Mouse (Mus musculus): ENCODE measurements around the gene Plscr3.
"Not testable (repeated sequence)": the region's sequence is repeated elsewhere in the genome, so short reads cannot be mapped to it uniquely, and the experiment has no call there.

Gene Plscr3

DNA sequence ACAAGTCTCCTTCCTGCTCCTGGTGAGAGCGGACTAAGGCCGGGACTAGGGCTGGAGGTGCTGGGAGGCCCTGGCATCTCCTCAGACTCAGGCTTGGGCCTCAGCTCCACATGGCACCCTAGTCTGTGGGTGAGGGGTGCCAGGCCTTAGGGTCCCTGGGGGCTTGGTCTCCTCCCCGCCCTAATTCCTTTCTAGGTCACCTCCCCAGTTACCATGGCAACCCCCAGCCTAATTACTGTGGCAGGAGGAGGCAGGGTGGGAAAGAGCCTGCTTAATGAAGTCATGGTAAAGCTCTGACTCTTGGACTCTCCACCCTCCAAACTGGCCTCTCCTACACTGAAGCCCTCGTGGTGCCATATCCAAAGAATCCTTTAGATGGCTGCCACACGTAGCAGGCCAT, 17.3 kb upstream of the Plscr3 start:
- in situ Hi-C loops (cut with MseI, MboI), result no loop called here

DNA sequence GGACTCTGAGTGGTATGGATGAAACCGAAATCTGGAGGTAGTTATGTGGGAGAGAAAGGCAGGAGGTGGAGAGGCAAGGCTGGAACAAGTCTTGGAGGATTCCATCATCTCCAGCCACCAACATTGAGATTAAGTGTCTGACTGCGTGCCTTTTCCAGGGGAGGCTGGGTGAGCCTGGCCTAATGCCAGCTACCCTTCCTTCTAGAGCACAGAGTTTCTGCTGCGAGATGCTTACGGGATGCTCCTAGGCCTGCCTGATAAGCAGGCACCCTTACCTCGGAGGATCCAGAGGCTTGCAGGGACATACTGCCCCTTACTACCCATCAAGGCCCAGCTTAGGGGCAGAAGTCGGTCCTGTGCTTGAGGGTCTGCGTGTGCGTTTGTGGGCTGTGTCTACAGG, 12.6 kb upstream of the Plscr3 start:
- in situ Hi-C loops (cut with MseI, MboI), result no loop called here

DNA sequence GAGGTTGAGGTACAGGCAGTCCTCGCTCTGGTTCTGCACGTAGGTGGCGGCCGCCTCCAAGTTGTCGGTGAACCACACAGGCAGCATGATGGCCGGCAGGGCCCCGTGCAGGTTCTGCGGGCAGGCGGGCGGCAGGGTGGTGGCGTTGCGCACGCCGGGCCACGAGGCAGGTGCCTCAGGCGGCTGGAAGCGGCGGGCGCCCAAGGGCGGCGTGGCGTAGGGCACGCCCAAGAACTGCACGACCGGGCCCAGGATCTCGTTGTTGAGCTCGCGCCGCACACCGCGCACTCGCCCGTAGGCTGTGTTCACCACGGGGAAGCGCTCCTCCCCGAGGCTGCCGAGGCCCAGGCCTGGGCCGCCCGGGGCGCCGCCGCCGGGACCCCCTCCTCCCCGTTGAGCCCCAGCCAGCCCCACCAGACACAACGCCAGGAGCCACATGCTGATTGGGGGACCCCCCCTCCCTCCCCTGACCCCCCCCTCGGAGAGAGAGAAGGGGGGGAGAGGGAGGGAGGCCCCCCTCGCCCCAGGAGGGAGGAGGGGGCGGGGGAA, 12.1 kb upstream of the Plscr3 start:
- in situ Hi-C loops (cut with MseI, MboI), result no loop called here

DNA sequence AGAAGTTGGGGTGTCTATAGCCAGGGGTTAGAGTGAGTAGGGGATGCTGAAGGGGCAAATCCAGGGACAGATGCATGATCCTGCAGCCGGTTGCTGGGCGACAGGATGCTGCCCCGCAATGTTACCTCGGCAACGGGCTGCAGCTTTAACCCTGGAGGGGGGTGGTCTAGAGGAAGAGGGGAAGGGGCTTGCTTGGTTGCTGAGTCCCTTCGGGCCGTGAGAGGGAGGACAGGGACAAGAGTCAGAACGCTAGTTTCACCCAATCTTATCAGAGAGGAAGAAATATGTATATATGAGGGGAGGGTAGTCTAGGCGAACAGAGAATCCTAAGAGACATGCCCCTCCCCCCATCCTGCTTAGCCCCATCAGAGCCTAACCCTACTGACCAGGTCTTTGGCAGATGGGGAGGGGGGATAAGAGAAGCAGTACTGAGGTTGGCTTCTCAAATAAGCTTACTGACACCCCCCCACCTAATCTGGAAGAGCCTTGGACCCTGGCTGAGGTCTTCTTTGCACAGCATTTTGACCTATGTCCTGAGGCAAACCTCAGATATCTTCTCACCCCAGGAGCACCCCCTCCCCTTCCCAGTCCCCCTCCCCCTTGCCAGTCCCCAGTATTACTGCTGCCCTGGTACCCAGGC, 10.7 kb upstream of the Plscr3 start:
- in situ Hi-C loops (cut with MseI, MboI), result no loop called here

DNA sequence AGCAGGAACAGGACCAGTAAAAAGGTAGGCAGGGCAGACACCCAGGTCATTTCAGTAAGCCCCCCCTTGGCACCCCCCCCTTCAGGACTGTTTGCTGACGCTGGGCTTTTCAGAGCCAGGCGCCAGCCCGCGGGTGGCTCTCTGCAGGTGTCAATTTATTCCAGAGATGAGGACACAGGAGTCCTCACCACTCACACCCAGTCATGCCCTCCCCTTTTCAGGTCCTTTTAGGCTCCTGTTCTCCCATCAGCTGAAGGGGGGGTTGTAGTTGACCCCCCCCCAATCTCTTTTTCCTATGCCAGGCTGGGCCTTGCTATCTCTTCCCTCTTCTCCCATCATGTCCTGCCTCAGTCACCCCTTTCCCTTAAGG, 10.2 kb upstream of the Plscr3 start:
- in situ Hi-C loops (cut with MseI, MboI), result no loop called here

DNA sequence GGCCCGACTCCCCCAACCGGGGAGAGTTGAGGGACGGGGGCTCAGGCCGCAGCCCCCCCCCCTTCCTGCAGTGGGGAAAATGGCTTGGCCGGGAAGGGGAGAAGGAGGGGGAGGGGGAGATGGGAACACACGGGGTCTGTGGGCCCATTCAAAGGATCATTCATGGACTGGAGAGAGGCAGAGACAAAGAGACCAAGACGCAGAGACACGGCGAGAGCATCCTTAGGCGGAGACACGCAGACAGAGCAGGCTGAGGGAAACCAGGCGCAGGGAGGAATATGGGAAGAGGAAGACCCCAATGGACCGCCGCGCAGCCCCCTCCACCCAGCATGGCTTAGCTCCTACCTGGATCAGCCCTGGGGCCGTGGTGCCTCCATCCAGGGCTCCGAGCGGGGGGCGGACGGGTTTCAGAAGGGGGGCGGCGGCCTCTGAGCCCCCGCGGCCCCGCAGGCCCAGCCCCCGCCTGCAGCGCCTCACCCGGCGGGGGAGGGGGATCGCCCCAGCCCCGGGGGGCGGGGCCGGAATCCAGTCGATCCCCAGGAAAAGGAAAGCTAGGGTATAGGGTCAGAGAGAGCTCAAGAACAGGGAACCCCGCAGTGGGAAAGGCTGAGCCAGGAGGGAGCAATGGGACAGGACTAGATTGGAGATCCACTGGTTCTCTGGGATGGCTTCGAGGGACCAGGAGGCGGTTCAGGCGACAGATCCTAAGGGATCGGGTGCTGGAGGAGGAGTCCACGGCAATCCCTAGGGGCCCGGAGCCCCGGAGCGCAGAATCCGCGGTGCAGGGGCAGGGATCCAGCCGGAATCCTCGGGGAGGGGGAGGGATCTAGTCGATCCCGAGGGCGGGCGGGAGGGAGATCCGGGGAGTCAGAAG, 9.2 kb upstream of the Plscr3 start:
- in situ Hi-C loops (cut with MseI, MboI), result no loop called here

DNA sequence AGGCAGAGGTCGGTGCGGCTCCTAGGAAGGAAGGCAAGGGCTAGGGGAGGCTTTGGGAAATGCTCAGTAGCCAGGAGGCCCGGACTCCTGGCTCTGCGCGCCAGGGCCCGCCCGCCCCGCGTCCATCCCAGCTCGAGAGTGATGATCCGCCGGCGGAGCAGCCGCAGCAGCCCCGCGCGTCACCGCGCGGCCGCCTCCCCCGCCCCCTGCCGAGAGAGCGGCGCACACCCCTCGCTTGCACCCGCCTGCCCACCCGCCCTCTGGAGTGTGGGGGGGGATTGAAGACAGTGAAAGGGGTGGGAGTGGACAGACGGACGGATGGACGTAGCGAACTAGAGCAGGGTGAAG, 8.6 kb upstream of the Plscr3 start, which contains the start of gene Nlgn2:
Nlgn2 (minus strand) TSS at position 181 of the 348 bp plus-strand sequence.
- in situ Hi-C loops (cut with MseI, MboI), result no loop called here

DNA sequence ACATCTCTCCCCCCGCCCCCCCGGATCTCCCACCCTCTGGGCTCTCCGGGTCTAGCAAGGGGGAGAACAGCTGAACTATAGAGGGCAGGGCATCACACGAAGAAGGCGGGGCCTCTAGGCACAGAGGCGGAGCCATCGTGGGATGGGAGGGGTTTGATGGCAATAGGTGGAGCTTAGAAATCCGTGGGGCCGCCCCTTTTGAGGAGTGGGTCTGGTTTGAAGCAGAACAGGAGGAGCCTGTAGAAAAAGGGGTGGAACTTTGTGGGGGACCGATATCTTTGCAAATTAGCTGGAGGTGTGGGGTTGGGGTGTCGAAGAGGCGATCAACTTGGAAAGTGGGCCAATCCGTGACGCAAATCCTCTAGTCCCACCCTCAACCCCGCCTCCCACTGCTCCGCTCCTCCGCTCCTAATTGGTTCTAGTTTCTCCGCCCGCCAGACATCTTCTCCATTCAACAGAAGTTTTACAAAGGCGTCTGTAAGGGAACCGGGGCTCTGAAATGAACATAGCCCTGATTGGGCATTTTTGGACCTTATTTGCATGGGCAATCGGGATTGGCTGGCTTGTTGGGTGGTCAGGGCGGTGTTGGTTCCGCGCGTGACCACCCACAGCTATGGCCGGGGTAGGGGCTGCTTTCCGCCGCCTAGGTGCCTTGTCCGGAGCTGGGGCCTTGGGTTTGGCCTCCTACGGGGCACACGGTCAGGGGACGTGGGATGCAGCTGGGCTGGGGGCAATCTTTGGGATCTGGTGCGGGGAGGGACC, 8.0 kb upstream of the Plscr3 start, which contains the start of gene Tmem256:
Tmem256 (plus strand) TSS at position 563 of the 762 bp plus-strand sequence.
- in situ Hi-C loops (cut with MseI, MboI), result no loop called here

DNA sequence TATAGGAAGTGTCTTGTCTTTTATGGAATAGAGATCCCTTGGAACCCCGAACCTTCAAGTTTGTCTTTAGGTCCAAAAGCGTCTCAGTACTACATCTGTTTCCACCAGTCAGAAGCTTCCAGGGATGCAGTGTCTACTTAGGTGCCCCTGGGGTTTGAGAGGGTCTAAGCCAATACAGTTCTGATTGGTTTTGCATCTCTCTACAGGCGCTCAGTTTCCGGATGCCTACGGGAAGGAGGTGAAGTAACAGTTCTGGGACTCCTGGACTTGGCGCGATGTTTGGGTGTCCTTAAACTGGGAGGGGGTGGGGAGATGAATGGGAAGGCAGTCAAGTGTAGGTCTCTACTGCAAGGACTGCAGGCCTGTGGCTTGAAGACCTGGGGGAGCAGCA, 7.5 kb upstream of the Plscr3 start:
- in situ Hi-C loops (cut with MseI, MboI), result no loop called here

DNA sequence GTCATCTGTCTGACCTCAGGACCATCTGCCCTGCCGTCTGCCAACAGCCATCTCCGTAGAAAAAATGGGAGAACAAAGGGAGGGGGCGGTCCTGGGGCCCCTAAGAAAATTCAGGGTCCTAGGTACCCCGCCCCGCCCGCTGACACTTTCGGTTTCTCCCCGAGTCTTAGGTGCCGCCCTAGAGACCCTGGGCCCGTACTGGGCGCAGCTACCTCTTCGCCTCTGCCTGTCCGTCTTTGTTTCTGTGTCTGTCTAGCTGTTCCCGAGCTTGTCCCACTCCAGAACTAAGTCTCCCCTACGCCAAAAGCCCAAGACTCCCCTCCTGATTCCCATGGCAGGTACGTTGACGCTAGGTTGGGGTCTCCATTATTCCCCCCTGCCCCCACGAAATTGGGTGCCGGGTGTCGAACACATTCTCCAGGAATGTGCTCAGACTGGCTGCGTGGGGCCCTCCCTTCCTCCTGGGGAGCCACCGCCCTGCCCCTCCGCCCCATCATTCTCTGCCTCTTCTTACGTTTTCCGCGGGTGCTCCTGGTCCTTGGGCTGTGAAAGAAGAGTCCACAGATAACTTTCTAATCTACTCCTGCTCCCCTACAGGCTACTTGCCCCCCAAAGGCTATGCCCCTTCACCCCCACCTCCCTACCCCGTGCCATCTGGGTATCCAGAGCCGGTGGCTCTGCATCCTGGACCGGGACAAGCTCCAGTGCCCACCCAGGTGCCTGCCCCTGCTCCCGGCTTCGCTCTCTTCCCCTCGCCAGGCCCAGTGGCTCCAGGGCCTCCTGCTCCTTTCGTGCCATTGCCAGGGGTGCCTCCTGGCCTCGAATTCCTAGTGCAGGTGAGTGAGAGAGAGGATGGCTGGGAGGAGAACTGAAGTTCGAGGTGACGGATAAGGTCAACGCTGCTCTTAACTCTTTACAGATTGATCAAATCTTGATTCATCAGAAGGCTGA, 837 bp downstream of the Plscr3 start:
- in situ Hi-C loops (cut with MseI, MboI), result no loop called here

DNA sequence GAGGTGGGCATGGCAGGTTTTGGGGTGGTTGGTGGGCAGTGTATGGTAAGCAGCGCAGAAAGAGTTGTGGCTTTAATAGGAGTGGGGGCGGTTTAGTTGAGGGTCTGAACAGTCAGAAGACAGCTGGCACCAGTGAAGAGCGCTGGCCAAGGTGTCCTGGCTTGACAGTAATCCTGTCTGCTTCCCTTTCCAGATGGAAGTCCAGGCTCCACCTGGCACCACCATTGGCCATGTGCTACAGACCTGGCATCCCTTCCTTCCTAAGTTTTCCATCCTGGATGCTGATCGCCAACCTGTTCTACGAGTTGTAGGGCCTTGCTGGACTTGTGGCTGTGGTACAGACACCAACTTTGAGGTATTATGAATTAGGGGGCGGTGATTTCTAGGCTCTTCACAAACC, 1.8 kb downstream of the Plscr3 start:
- in situ Hi-C loops (cut with MseI, MboI), result no loop called here

DNA sequence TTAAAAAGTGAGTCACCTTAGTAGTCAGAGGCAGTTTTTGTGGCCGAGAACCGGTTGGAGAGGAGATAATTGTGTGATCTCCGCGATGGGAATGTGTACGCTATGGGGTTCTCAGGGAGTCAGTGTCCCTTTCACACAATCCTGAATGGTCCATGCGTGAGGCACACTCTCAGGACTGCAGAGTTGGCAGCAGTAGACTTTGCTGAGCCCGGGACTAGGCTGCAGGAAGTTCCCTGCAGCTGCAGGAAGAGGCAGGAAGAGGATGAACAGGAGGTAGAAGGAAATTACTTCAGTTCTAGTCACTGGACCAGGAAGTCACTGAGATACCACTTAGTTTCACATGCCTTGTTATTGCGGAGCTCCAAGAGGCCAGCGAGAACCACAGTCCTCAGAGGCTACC, 3.0 kb downstream of the Plscr3 start:
- in situ Hi-C loops (cut with MseI, MboI), result no loop called here

DNA sequence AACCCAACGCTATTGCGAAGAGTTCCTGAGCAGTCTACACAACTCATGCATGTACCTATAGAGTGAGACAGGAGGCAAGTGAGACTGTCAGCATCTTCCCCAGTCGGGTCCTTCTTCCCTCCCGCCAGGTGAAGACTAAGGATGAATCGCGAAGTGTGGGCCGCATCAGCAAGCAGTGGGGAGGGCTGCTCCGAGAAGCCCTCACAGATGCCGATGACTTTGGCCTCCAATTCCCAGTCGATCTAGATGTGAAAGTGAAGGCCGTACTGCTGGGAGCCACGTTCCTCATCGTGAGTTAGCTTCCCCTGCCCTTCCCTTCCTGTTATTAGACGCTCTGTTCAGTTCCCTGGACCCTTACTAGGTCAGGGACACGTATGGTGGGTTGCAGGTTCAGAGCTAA, 3.7 kb downstream of the Plscr3 start:
- in situ Hi-C loops (cut with MseI, MboI), result no loop called here

DNA sequence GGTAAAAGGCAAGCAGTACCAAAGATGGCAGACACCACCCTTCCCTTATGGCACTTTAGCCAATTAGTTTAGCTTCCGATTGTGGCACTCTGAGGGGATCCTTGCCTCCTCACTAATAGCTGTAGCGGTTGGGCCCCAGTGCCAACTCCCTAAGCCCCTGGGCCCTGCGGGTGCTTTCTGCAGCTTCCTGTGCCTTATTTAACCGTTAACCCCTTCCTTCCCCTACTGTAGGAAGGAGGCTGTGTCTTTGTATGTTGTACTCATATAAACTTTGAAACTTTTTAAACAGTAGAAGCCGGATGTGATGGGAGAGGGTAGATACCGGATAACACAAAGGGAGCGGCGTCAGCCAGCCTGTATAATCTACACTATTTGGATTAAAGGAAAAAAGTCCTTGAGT, 4.6 kb downstream of the Plscr3 start:
- in situ Hi-C loops (cut with MseI, MboI), result no loop called here

DNA sequence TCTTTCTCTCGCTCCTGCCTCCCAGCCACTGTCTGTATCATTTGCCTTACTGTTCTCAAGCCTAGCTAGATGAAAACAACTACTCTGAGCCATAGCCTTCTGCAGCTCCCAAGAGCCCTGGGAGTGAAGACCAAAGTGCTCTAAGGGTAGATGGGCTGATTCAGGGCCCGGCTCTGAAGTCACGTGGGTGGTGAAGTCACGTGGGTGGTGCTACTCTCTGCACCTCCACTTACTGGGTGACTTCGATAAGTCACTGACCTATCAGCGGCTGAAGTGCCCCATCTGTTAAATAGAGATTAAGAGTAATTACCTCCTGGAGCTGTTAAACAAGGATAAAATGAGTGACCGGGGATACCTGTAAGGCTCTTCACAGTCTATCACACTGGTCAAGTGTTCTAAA, 7.8 kb downstream of the Plscr3 start:
- in situ Hi-C loops (cut with MseI, MboI), result no loop called here

DNA sequence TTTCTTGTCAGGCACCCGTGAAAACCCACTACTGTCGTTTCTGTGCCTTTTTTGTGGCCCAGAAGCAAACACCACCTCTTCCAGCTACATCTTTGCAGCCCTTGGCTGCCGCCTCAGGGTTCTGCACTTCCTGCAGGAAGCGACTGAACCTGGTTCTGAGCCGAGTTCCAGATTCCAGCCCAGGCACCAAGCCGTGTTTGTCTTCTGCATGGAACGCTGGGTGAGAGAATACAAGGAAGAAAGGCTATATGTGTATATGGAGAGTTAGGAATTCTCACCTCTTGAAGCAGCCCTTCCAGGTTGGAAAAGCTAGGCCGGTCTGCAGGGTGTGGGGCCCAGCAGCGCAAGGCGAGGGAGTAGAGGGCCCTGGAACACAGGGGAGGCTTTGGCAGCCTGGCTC, 8.5 kb downstream of the Plscr3 start:
- in situ Hi-C loops (cut with MseI, MboI), result no loop called here

DNA sequence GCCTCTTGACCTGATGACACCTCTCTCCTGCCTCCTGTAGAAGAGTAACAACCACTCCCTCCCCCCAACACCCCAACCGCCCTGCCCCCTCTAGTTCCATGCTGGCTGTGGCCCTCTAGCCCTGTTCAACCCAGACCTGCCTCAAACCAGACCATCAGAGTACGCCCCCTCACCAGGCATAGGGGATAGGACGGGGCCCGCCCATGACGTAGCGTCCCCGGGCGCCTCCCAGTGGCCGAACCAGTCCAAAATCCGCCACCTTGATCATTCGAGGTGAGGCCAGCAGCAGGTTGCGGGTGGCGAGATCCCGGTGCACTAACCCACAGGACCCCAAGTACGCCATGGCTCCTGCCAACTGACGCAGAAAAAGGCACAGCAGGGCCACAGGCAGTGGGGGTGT, 9.2 kb downstream of the Plscr3 start:
- in situ Hi-C loops (cut with MseI, MboI), result no loop called here

DNA sequence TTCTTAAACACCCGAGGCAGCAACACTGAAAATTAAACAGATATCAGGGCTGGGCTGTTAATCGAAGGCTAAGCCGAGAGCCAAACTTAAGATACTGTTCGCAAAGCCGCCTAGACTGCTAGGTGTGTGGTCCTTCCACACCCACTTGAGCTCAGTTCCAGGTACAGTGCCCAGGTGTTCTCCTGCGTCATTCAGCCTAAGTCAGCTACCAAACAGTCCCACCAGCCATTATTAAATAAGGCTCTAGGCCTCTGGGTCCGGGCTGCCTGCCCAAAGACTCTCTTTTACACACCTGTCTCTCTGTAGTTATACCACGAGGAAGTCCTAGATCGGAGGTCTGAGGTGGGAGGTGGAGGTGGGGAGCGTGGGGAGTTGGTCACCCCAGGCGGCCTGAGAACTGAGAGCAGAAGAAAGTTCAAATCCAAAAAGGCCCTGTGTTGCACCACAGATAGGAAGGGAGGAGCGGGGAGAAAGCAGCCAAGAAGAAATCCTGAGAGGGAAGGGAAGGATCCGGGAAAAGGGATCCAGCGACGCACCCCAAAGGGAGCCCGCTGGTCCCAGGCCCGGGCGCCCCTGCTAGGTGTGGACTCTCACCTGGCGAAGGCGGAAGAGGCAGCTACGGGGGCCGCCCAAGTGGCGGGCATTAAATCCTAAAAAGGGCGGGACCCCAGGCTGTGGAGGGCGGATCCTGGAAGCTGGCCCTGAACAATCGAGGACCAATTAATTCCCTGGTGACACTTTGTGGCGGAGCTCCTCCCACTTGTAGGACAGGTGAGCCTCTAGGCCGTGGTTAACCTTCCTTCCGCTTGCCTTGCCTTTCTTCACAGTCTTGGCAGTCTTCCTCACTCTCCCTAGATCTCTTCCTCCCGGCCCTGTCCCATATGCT, 12.2 kb downstream of the Plscr3 start, which contains the start of gene Tnk1:
Tnk1 (minus strand) TSS at position 618 of the 886 bp plus-strand sequence.
- in situ Hi-C loops (cut with MseI, MboI), result no loop called here

DNA sequence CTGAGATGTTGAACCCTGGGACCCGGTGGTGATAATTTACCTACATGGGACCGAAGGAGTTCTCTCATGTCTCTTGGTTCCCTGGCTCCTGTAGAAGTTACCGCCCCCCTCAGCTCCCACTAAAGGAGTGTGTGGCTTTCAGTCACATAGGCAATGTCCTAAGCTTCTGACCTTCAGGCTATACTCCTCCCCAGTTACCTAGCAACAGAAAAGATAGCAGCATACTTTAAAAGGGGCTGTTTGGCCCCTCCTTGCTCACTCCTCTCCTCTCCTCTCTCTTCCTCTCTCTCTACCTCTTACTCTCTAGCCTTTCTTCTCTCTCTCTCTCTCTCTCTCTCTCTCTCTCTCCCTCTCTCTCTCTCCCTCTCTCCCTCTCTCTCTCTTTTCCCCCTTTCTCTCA, 17.6 kb downstream of the Plscr3 start:
- in situ Hi-C loops (cut with MseI, MboI), result not testable (repeated sequence)
